Mouse (Mus musculus) megakaryocyte, embryonic 14.5 days (primary cell): ENCODE measurements around the gene Wdr45b.
"Not testable (repeated sequence)": the region's sequence is repeated elsewhere in the genome, so short reads cannot be mapped to it uniquely, and the experiment has no call there.

Experiments used
- FLI1 ChIP-seq: IDR thresholded peaks from 2 replicates; pipeline ENCODE4 v1.6.1; 2012; ENCODE audit warnings: low read length, inconsistent platforms, mixed read lengths
- GATA1 ChIP-seq: IDR thresholded peaks from 3 replicates; pipeline ENCODE4 v1.6.1; 2012; ENCODE audit warnings: mixed read lengths, low read length, inconsistent platforms, borderline replicate concordance

DNA sequence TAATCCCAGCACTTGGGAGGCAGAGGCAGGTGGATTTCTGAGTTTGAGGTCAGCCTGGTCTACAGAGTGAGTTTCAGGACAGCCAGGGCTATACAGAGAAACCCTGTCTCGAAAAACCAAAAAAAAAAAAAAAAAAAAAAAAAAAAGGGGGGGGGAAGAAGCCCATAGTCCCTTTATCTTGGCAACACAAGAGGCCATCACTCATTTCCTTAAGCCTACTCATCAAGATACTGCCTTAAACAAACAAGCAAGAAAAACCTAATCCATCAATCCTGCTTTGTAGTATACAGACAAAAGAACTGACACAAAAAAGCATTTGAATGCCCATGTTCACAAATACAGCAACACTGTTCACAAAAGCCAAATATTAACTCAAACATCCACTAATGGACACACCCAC is 11.8 kb downstream of the Wdr45b start:
- TF ChIP-seq GATA1, FLI1: not testable (repeated sequence)
